Mouse (Mus musculus) ES-E14 (cell line): ENCODE measurements around the gene Polr3b. TPM values are rescaled to one million over a fixed set of nuclear protein-coding genes. Genes with fewer than 3 reads are reported as not detected.

Experiments
- DNase-seq: peaks from one replicate; pipeline ENCODE4 v3.0.0-alpha.2; 2013; ENCODE audit warnings: low read depth, low spot score
- H3K27ac ChIP-seq: 2 replicates; pipeline ENCODE4 v1.5.1; 2012; ENCODE audit warnings: low read depth, mild to moderate bottlenecking, low read length, moderate library complexity, mixed read lengths; ENCODE audit not compliant: poor library complexity, insufficient read depth, severe bottlenecking
- H3K36me3 ChIP-seq: 2 replicates; pipeline ENCODE4 v1.6.1; 2012; ENCODE audit warnings: mild to moderate bottlenecking, low read length, moderate library complexity, mixed read lengths; ENCODE audit not compliant: control insufficient read depth, poor library complexity, insufficient read depth, severe bottlenecking
- H3K4me1 ChIP-seq, 2 experiments: fragments of 150-350 bp in 1 of 2; sonication (generic) in 1 of 2; 2 replicates each; pipeline ENCODE4 v1.6.1; 2012; ENCODE audit warnings: low read length in 2 of 2, mild to moderate bottlenecking in 1 of 2, mixed read lengths in 1 of 2; ENCODE audit not compliant: control insufficient read depth in 2 of 2, insufficient read depth in 2 of 2, poor library complexity in 1 of 2
- H3K4me3 ChIP-seq, 2 experiments: fragments of 150-350 bp in 1 of 2; sonication (generic) in 1 of 2; 2 replicates each; pipeline ENCODE4 v1.5.1; 2012; ENCODE audit warnings: low read length in 2 of 2, low read depth in 1 of 2, mild to moderate bottlenecking in 1 of 2, mixed read lengths in 1 of 2; ENCODE audit not compliant: insufficient read depth in 1 of 2, poor library complexity in 1 of 2, severe bottlenecking in 1 of 2
- H3K9ac ChIP-seq: 2 replicates; pipeline ENCODE4 v1.6.1; 2012; ENCODE audit warnings: low read depth, mild to moderate bottlenecking, low read length, mixed read lengths; ENCODE audit not compliant: poor library complexity, insufficient read depth, severe bottlenecking
- H3K9me3 ChIP-seq: fragments of 150-350 bp; sonication (generic); 2 replicates; pipeline ENCODE4 v1.6.1; 2012; ENCODE audit warnings: low read depth, mild to moderate bottlenecking, low read length; ENCODE audit not compliant: control insufficient read depth, insufficient read depth
- CHD2 ChIP-seq: IDR thresholded peaks from 2 replicates; pipeline ENCODE4 v1.6.1; 2014; ENCODE audit warnings: mild to moderate bottlenecking, low read depth, low read length, inconsistent platforms
- HCFC1 ChIP-seq: IDR thresholded peaks from 2 replicates; pipeline ENCODE4 v1.6.1; 2012; ENCODE audit warnings: low read length, inconsistent platforms, borderline replicate concordance; ENCODE audit not compliant: insufficient read depth
- MAFK ChIP-seq: IDR thresholded peaks from 2 replicates; pipeline ENCODE4 v1.6.1; 2014; ENCODE audit warnings: mild to moderate bottlenecking, low read depth, low read length, inconsistent platforms; ENCODE audit not compliant: insufficient read depth
- ZC3H11A ChIP-seq: IDR thresholded peaks from 2 replicates; pipeline ENCODE4 v1.6.1; 2012; ENCODE audit warnings: low read depth, mild to moderate bottlenecking, inconsistent platforms, low read length, borderline replicate concordance
- ZNF384 ChIP-seq: IDR thresholded peaks from 2 replicates; pipeline ENCODE4 v1.6.1; 2012; ENCODE audit warnings: low read depth, low read length, inconsistent platforms
- in situ Hi-C, 2 experiments: fragments of 600-800 bp; cut with MboI; formaldehyde crosslinking; loops; one replicate each; pipeline ENCODE4 v1.15.1; 2025; ENCODE audit warnings: low sequenced_read_pairs in 2 of 2, inconsistent platforms in 1 of 2; ENCODE audit not compliant: unreplicated experiment in 2 of 2
- total RNA-seq: library from RNA; depleted of rRNA; stranded (reverse); fragments of 300-350 nt; gene quantifications from 2 replicates; pipeline ENCODE4 v1.2.3, GENCODE M21; 2012

Polr3b gene
- total RNA-seq, 1 experiment, result 29.2 TPM

- peaks cover 24% of the 10 kb centered on the region for H3K36me3 ChIP-seq
These were observed 53.6 kb downstream of the Polr3b start for GRCm38 (mm10) chr10:84675653-84676052.

GRCm38 (mm10) chr10:84676511-84676910, 54.4 kb downstream of the Polr3b start:
- H3K9ac ChIP-seq, result no peak overlapping the region
- no peak for TF ChIP-seq ZC3H11A
- no peak for TF ChIP-seq CHD2
- TF ChIP-seq ZNF384, result no peak
- no peak for TF ChIP-seq MAFK
- no peak for TF ChIP-seq HCFC1
- peaks cover 28% of the 10 kb centered on the region for H3K36me3 ChIP-seq
- no peaks in the 10 kb centered on the region for H3K9me3 ChIP-seq
- no peak for DNase-seq
- no peak overlapping the region for H3K27ac ChIP-seq
- no peak overlapping the region for H3K4me3 ChIP-seq
- H3K4me1 ChIP-seq, result no peaks in the 10 kb centered on the region
- in situ Hi-C loops, result no loop called here

More at GRCm38 (mm10) chr10:84675653-84676052, 53.6 kb downstream of the Polr3b start:
- TF ChIP-seq CHD2, result no peak
- TF ChIP-seq HCFC1, result no peak
- H3K9me3 ChIP-seq, result no peaks in the 10 kb centered on the region
- no peaks in the 10 kb centered on the region for H3K4me1 ChIP-seq
- no peak for DNase-seq
- in situ Hi-C loops, result no loop called here
- H3K4me3 ChIP-seq, result no peak overlapping the region
- H3K9ac ChIP-seq, result no peak overlapping the region
- no peak overlapping the region for H3K27ac ChIP-seq

- H3K9ac ChIP-seq, result no peak overlapping the region
- in situ Hi-C loops, result no loop called here
- no peak for DNase-seq
- no peaks in the 10 kb centered on the region for H3K4me1 ChIP-seq
- no peak overlapping the region for H3K27ac ChIP-seq
- no peaks in the 10 kb centered on the region for H3K9me3 ChIP-seq
- TF ChIP-seq HCFC1 (no peak), ZNF384 (no peak), CHD2 (no peak), ZC3H11A (no peak), MAFK (no peak)
- no peak overlapping the region for H3K4me3 ChIP-seq
- peaks cover 28% of the 10 kb centered on the region for H3K36me3 ChIP-seq
These were observed 55.8 kb downstream of the Polr3b start for GRCm38 (mm10) chr10:84677871-84678270.

GRCm38 (mm10) chr10:84678441-84678840, 56.3 kb downstream of the Polr3b start:
- in situ Hi-C loops, result no loop called here
- Histone ChIP-seq H3K36me3 (peaks cover 24% of the 10 kb centered on the region), H3K4me1 (no peaks in the 10 kb centered on the region), H3K9me3 (no peaks in the 10 kb centered on the region), H3K4me3 (no peak overlapping the region), H3K9ac (no peak overlapping the region), H3K27ac (no peak overlapping the region)
- TF ChIP-seq HCFC1 (no peak), ZNF384 (no peak), ZC3H11A (no peak), MAFK (no peak), CHD2 (no peak)
- no peak for DNase-seq
